Mouse (Mus musculus): Measurements from ENCODE around the gene Fat1. TPM values are rescaled to one million over a fixed set of nuclear protein-coding genes. Genes with fewer than 3 reads are reported as not detected.

Fat1 gene
- total and polyA plus RNA-seq, 3 experiments: 0.33 TPM; not detected in 2

DNA sequence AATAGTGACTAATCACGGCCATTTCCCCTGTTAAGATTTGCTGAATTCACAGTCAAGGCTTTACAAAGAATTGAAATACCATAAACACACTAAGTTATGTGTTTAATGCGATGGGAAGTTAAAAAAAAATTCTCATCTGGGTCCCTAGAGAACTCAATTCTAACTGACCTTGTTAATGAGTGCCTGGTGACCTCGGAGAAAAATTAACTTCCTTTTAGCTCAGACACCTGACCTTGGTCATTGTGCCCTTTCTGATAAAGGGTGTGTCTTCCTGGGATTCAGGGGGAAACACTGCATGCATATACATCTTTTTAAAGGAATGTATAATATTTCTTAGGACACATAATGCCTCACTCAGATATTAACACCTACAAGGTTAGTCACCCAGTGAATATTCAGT lies 68.8 kb downstream of the Fat1 start:
- no peak for ATAC-seq (ENCODE audit: extremely low read depth, insufficient number of reproducible peaks, low FRiP score, poor library complexity, severe bottlenecking)
- Histone ChIP-seq H3K9me3 (replicated peaks) (peaks cover 27% of the 10 kb centered on the region), H3K4me3 (ENCODE audit: low read depth, low read length) (no peak overlapping the region), H3K36me3 (replicated peaks) (no peaks in the 10 kb centered on the region), H3K4me1 (ENCODE audit: insufficient read depth, low read depth, low read length) (no peaks in the 10 kb centered on the region), H3K27me3 (ENCODE audit: insufficient read depth, low read length) (no peaks in the 10 kb centered on the region)
- TF ChIP-seq POLR2AphosphoS5 (IDR thresholded peaks at IDR 0.05; ENCODE audit: insufficient replicate concordance, low read depth, low read length): no peak
- no peak for TF ChIP-seq CTCF (IDR thresholded peaks at IDR 0.05; ENCODE audit: low read depth, low read length)
- TF ChIP-seq GATA1 (IDR thresholded peaks at IDR 0.05; ENCODE audit: borderline replicate concordance, low read length): no peak
- TF ChIP-seq TAL1 (conservative IDR thresholded peaks at IDR 0.05; ENCODE audit: low read depth, low read length): no peak
- TF ChIP-seq GATA2 (IDR thresholded peaks at IDR 0.05; ENCODE audit: borderline replicate concordance, low read depth, low read length): no peak
- no peak for DNase-seq (ENCODE audit: low spot score)

DNA sequence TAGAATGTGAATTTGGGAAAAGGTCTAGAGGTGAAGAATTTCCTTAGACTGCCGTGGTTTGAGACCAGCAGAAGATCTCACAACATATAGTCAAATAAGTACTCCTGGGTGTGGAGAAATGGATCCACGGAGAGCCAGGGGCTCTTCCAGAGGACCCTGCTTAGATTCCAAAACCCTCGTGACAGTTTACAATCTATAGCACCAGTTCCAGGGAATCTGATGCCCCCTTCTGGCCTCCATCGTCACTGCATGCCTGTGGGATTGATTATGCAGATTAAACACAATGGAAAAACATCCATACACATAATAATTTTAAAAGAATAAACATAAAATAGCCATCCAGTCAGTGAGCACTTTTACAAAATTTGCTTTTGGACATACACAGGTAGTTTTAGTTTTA lies 75.4 kb downstream of the Fat1 start:
- ATAC-seq (ENCODE audit: extremely low read depth, insufficient number of reproducible peaks, low FRiP score, poor library complexity, severe bottlenecking) (no peak), DNase-seq (ENCODE audit: low spot score) (no peak)
- Histone ChIP-seq H3K4me1 (ENCODE audit: insufficient read depth, low read depth, low read length) (no peaks in the 10 kb centered on the region), H3K27me3 (ENCODE audit: insufficient read depth, low read length) (no peaks in the 10 kb centered on the region), H3K4me3 (ENCODE audit: low read depth, low read length) (no peak overlapping the region), H3K9me3 (replicated peaks) (peaks cover 41% of the 10 kb centered on the region), H3K36me3 (replicated peaks) (no peaks in the 10 kb centered on the region)
- no peak for TF ChIP-seq TAL1 (conservative IDR thresholded peaks at IDR 0.05; ENCODE audit: low read depth, low read length)
- TF ChIP-seq CTCF (IDR thresholded peaks at IDR 0.05; ENCODE audit: low read depth, low read length): no peak
- TF ChIP-seq GATA1 (IDR thresholded peaks at IDR 0.05; ENCODE audit: borderline replicate concordance, low read length): no peak
- no peak for TF ChIP-seq POLR2AphosphoS5 (IDR thresholded peaks at IDR 0.05; ENCODE audit: insufficient replicate concordance, low read depth, low read length)
- no peak for TF ChIP-seq GATA2 (IDR thresholded peaks at IDR 0.05; ENCODE audit: borderline replicate concordance, low read depth, low read length)

DNA sequence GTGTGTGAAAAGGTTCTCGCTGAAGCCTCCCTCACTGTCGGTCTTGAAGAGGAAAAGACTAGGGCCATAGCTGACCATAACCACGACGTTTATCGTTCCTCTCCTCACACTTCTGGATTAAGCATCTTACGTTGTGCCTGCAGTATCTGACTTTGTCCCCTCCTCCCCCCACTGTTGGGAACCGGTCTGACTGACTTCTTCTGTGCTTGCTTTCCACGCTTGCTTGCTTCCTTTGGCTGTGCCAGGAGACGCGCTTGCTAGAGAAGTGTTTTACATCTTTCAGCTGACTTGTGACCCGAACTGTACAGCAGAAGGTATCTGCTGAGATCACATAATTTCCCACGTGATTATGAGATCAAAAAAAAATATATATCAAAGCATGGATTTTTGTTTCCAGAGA lies 76.5 kb downstream of the Fat1 start:
- no peak for TF ChIP-seq GATA1 (IDR thresholded peaks at IDR 0.05; ENCODE audit: borderline replicate concordance, low read length)
- TF ChIP-seq CTCF (IDR thresholded peaks at IDR 0.05; ENCODE audit: low read depth, low read length): no peak
- TF ChIP-seq POLR2AphosphoS5 (IDR thresholded peaks at IDR 0.05; ENCODE audit: insufficient replicate concordance, low read depth, low read length): no peak
- no peak for TF ChIP-seq GATA2 (IDR thresholded peaks at IDR 0.05; ENCODE audit: borderline replicate concordance, low read depth, low read length)
- no peak for TF ChIP-seq TAL1 (conservative IDR thresholded peaks at IDR 0.05; ENCODE audit: low read depth, low read length)
- Histone ChIP-seq H3K9me3 (replicated peaks) (peaks cover 42% of the 10 kb centered on the region), H3K4me1 (ENCODE audit: insufficient read depth, low read depth, low read length) (no peaks in the 10 kb centered on the region), H3K27me3 (ENCODE audit: insufficient read depth, low read length) (no peaks in the 10 kb centered on the region), H3K4me3 (ENCODE audit: low read depth, low read length) (no peak overlapping the region), H3K36me3 (replicated peaks) (no peaks in the 10 kb centered on the region)
- ATAC-seq (ENCODE audit: extremely low read depth, insufficient number of reproducible peaks, low FRiP score, poor library complexity, severe bottlenecking): no peak
- DNase-seq (ENCODE audit: low spot score): no peak

DNA sequence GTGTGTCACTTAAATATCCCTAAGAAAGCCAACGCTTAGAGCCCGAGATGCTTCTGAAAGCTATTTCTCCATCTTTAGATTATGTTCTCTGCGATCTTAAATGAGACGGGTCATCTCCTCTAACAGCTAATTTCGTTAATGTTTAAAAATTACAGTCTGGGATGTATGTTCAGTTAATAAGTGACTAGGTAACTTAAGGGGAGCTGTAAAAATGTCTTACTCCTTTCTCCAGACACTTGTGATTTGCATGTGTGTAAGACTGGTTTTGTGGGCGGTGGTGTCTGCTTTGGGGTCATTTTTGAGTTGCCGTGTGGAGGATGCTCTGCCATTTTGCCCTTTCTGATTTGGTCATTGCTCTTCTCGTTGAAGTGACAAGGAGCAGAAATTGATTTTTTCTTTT lies 78.6 kb downstream of the Fat1 start:
- Histone ChIP-seq H3K4me1 (ENCODE audit: insufficient read depth, low read depth, low read length) (no peaks in the 10 kb centered on the region), H3K27me3 (ENCODE audit: insufficient read depth, low read length) (no peaks in the 10 kb centered on the region), H3K9me3 (replicated peaks) (peaks cover 47% of the 10 kb centered on the region), H3K4me3 (ENCODE audit: low read depth, low read length) (no peak overlapping the region), H3K36me3 (replicated peaks) (no peaks in the 10 kb centered on the region)
- DNase-seq (ENCODE audit: low spot score) (no peak), ATAC-seq (ENCODE audit: extremely low read depth, insufficient number of reproducible peaks, low FRiP score, poor library complexity, severe bottlenecking) (no peak)
- TF ChIP-seq POLR2AphosphoS5 (IDR thresholded peaks at IDR 0.05; ENCODE audit: insufficient replicate concordance, low read depth, low read length): no peak
- TF ChIP-seq CTCF (IDR thresholded peaks at IDR 0.05; ENCODE audit: low read depth, low read length): no peak
- TF ChIP-seq GATA2 (IDR thresholded peaks at IDR 0.05; ENCODE audit: borderline replicate concordance, low read depth, low read length): no peak
- TF ChIP-seq GATA1 (IDR thresholded peaks at IDR 0.05; ENCODE audit: borderline replicate concordance, low read length): no peak
- TF ChIP-seq TAL1 (conservative IDR thresholded peaks at IDR 0.05; ENCODE audit: low read depth, low read length): no peak

DNA sequence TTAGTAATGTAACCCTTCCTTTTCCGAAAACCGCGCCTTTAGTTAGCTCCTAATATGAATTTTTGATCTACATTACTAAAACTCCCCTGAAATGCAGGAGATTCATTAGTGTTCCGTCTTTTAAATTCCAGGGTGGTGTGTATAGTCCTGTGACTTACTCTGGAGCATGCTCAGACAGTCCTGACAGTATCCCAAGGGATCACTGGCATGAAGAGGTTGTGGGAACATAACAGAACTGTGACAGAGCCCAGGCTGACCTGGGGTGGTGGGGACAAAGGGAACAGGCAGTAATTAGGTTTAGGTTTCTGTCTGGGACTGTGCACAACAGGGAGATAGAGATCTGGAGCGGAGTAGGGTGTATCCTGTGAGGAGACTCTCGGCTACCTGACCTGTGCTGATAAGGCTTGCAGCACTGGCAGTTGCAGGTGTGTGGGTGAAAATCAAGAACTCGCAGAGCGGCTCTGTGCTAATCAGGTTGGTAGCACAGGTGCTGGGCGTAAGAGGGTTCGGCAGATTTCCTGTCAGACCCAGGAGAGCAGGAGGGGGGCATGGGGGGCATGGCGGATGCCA lies 79.3 kb downstream of the Fat1 start:
- H3K4me3 ChIP-seq (ENCODE audit: low read depth, low read length): no peak overlapping the region
- ATAC-seq (ENCODE audit: extremely low read depth, insufficient number of reproducible peaks, low FRiP score, poor library complexity, severe bottlenecking) (no peak), DNase-seq (ENCODE audit: low spot score) (no peak)
- H3K27me3 ChIP-seq (ENCODE audit: insufficient read depth, low read length): no peaks in the 10 kb centered on the region
- H3K36me3 ChIP-seq (replicated peaks): no peaks in the 10 kb centered on the region
- H3K9me3 ChIP-seq (replicated peaks): peaks cover 46% of the 10 kb centered on the region
- TF ChIP-seq CTCF (IDR thresholded peaks at IDR 0.05; ENCODE audit: low read depth, low read length) (no peak), TAL1 (conservative IDR thresholded peaks at IDR 0.05; ENCODE audit: low read depth, low read length) (no peak), GATA1 (IDR thresholded peaks at IDR 0.05; ENCODE audit: borderline replicate concordance, low read length) (no peak), GATA2 (IDR thresholded peaks at IDR 0.05; ENCODE audit: borderline replicate concordance, low read depth, low read length) (no peak), POLR2AphosphoS5 (IDR thresholded peaks at IDR 0.05; ENCODE audit: insufficient replicate concordance, low read depth, low read length) (no peak)
- H3K4me1 ChIP-seq (ENCODE audit: insufficient read depth, low read depth, low read length): no peaks in the 10 kb centered on the region

DNA sequence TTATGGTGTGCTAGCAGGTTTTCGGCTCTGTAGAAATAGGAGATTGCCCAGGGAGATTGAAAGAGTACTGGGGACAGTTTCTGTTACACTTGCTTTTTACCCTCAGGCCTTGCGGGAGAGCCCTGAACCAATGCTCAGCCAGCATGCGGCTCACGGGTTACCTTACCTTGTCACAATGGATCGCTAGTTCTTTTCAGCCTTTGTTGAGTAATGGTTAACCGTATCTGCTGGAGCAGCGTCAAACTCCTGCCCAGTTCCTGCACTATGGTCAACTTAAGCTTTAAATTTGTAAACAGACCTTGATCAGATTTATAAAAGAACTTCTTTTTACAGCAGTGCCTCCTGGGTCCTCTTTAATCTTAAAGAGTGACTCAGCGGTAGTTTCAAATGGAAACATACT lies 80.6 kb downstream of the Fat1 start:
- Histone ChIP-seq H3K36me3 (replicated peaks) (no peaks in the 10 kb centered on the region), H3K4me3 (ENCODE audit: low read depth, low read length) (no peak overlapping the region), H3K4me1 (ENCODE audit: insufficient read depth, low read depth, low read length) (no peaks in the 10 kb centered on the region), H3K27me3 (ENCODE audit: insufficient read depth, low read length) (no peaks in the 10 kb centered on the region), H3K9me3 (replicated peaks) (peaks cover 48% of the 10 kb centered on the region)
- TF ChIP-seq TAL1 (conservative IDR thresholded peaks at IDR 0.05; ENCODE audit: low read depth, low read length) (no peak), CTCF (IDR thresholded peaks at IDR 0.05; ENCODE audit: low read depth, low read length) (no peak), GATA1 (IDR thresholded peaks at IDR 0.05; ENCODE audit: borderline replicate concordance, low read length) (no peak)
- DNase-seq (ENCODE audit: low spot score) (no peak), ATAC-seq (ENCODE audit: extremely low read depth, insufficient number of reproducible peaks, low FRiP score, poor library complexity, severe bottlenecking) (no peak)
